Mouse (Mus musculus): ENCODE results near the gene Dnaja2. TPM values are rescaled to one million over a fixed set of nuclear protein-coding genes. Genes with fewer than 3 reads are reported as not detected.

The Dnaja2 gene
- polyA plus RNA-seq, 1 experiment from 2014 or later = 101 TPM

DNA sequence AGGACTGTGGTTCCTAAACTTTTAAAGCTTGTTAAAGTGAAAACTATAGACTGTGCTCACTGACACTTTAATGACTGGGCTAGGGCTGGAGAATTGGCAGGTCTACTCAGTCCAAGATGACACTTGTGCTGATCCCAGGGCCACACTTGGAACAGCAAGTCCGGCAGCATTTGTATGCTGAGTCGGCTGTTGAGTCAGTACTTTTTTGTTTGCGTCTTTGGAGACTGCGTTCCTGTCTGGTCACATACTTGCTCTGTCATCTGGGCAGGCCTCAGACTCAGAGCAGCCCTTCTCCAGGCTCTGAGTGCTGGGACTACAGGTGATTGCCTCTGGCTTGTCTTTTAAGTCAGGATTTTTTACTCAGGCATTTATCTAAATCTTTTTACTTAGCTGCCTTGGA lies 41.9 kb downstream of the Dnaja2 start:
- no peaks in the 10 kb centered on the region for H3K9me3 ChIP-seq (ENCODE audit: control insufficient read depth)
- TF ChIP-seq CTCF (IDR thresholded peaks at IDR 0.05; ENCODE audit: low read depth) = no peak
- no peaks in the 10 kb centered on the region for H3K27me3 ChIP-seq (replicated peaks; ENCODE audit: control insufficient read depth, insufficient read depth, low read length)
- no peak overlapping the region for H3K9ac ChIP-seq (ENCODE audit: low read depth, low read length)
- no peak overlapping the region for H3K4me2 ChIP-seq (replicated peaks; ENCODE audit: low read depth)
- no peak overlapping the region for H3K27ac ChIP-seq (ENCODE audit: low read depth, low read length)
- WGBS = 78% methylated on average over 4 of the region's 4 CpGs
- peaks cover 28% of the 10 kb centered on the region for H3K36me3 ChIP-seq (ENCODE audit: control insufficient read depth, insufficient read depth)
- no peak overlapping the region for H3K4me3 ChIP-seq (ENCODE audit: low read depth, low read length)
- ATAC-seq = no peak
- H3K4me1 ChIP-seq (replicated peaks; ENCODE audit: control insufficient read depth, insufficient read depth, low read length) = no peaks in the 10 kb centered on the region

DNA sequence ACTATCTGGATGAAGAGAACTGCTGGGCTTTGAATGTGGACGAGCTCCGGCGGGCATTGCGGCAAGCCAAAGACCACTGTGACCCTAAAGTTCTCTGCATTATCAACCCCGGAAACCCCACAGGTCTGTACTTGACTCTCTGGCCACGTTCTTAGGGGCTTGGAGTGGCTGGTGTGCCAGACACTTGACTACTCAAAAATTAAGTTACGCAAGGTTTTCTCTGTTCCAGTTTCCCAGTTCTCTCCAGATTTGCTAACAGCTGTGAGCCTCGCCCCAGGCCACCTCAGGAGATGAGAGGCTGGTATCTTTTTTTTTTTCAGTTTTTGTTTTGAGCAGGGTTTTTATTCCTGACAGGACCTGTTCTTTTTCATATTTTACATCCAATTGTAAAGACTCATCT lies 42.9 kb downstream of the Dnaja2 start:
- Histone ChIP-seq H3K36me3 (ENCODE audit: control insufficient read depth, insufficient read depth) (peaks cover 28% of the 10 kb centered on the region), H3K4me3 (ENCODE audit: low read depth, low read length) (no peak overlapping the region), H3K9ac (ENCODE audit: low read depth, low read length) (no peak overlapping the region), H3K4me1 (replicated peaks; ENCODE audit: control insufficient read depth, insufficient read depth, low read length) (no peaks in the 10 kb centered on the region), H3K27me3 (replicated peaks; ENCODE audit: control insufficient read depth, insufficient read depth, low read length) (no peaks in the 10 kb centered on the region), H3K9me3 (ENCODE audit: control insufficient read depth) (no peaks in the 10 kb centered on the region), H3K4me2 (replicated peaks; ENCODE audit: low read depth) (no peak overlapping the region), H3K27ac (ENCODE audit: low read depth, low read length) (no peak overlapping the region)
- TF ChIP-seq CTCF (IDR thresholded peaks at IDR 0.05; ENCODE audit: low read depth) = no peak
- 91% methylated on average over 8 of the region's 8 CpGs for WGBS
- no peak for ATAC-seq

DNA sequence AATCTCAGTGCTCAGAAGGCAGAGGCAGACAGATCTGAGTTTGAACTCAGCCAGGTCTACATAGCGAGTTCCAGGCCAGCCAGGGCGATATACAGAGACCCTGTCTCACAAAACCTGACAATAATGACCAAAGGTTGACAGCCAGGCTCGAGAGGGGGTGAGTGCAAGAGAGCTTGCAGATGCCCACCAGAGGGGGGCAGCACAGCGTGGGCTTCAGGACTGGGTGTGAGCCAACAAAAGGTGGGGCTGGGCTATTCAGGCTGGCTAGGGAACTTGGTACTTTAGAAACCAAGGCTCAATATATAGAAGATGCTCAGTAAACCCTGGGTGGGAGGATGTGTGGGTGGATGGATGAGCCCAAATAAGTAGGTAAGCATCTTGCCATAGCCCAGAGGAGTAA lies 46.5 kb downstream of the Dnaja2 start:
- ATAC-seq = no peak
- H3K27ac ChIP-seq (ENCODE audit: low read depth, low read length) = no peak overlapping the region
- H3K4me3 ChIP-seq (ENCODE audit: low read depth, low read length) = no peak overlapping the region
- H3K4me1 ChIP-seq (replicated peaks; ENCODE audit: control insufficient read depth, insufficient read depth, low read length) = no peaks in the 10 kb centered on the region
- peak; percentile 27; the same call in 1 of the 2 replicates for TF ChIP-seq CTCF (IDR thresholded peaks at IDR 0.05; ENCODE audit: low read depth)
- H3K36me3 ChIP-seq (ENCODE audit: control insufficient read depth, insufficient read depth) = peaks cover 19% of the 10 kb centered on the region; the same call in 1 of the 2 replicates
- no peaks in the 10 kb centered on the region for H3K9me3 ChIP-seq (ENCODE audit: control insufficient read depth)
- H3K9ac ChIP-seq (ENCODE audit: low read depth, low read length) = no peak overlapping the region
- no peak overlapping the region for H3K4me2 ChIP-seq (replicated peaks; ENCODE audit: low read depth)
- H3K27me3 ChIP-seq (replicated peaks; ENCODE audit: control insufficient read depth, insufficient read depth, low read length) = no peaks in the 10 kb centered on the region
- 77% methylated on average over 4 of the region's 4 CpGs for WGBS

DNA sequence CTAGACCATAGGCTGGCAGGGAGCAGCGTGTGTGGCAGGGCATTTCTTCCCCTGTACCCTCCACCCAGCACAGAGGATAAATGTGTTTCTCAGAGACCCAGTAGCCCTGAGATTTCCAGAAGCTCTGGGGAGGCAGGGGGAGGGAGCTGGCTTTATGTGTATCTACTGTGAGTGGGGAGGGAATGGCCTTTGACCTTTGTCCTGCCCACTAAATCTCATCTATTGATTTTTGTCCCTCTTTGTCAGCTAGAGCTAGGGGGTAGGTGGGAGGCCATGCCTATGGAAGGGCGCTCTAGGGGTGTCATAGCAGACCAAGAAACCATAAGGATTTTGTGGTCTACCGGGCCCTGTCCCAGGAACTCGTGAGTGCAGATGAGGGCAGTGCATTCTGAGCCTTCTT lies 48.5 kb downstream of the Dnaja2 start:
- 64% methylated on average over 4 of the region's 4 CpGs for WGBS
- H3K9me3 ChIP-seq (ENCODE audit: control insufficient read depth) = no peaks in the 10 kb centered on the region
- no peak overlapping the region for H3K4me3 ChIP-seq (ENCODE audit: low read depth, low read length)
- ATAC-seq = no peak
- no peak overlapping the region for H3K27ac ChIP-seq (ENCODE audit: low read depth, low read length)
- no peak overlapping the region for H3K4me2 ChIP-seq (replicated peaks; ENCODE audit: low read depth)
- H3K36me3 ChIP-seq (ENCODE audit: control insufficient read depth, insufficient read depth) = peaks cover 18% of the 10 kb centered on the region; the same call in 1 of the 2 replicates
- H3K4me1 ChIP-seq (replicated peaks; ENCODE audit: control insufficient read depth, insufficient read depth, low read length) = no peaks in the 10 kb centered on the region
- H3K27me3 ChIP-seq (replicated peaks; ENCODE audit: control insufficient read depth, insufficient read depth, low read length) = no peaks in the 10 kb centered on the region
- H3K9ac ChIP-seq (ENCODE audit: low read depth, low read length) = no peak overlapping the region
- no peak for TF ChIP-seq CTCF (IDR thresholded peaks at IDR 0.05; ENCODE audit: low read depth)

DNA sequence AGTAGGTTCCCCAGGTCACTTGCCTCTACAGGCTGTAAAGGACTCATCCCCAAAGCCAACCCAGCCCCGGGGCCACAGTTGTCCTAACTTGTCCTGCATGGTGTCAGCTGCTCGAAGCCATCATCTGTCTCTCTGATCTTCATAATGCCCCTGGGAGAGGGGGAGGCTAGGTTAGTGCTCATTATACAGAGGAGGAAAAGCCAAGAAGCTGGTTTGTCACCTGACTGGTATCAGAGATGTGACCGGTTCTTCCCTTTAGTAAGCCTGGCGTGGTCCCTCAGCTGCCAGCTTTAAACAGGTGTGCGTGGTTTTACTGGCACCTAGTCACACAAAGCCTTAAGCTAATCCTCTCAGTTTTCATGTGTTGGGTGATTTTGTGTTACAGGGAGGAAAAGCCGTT lies 50.4 kb downstream of the Dnaja2 start:
- ATAC-seq = no peak
- no peaks in the 10 kb centered on the region for H3K27me3 ChIP-seq (replicated peaks; ENCODE audit: control insufficient read depth, insufficient read depth, low read length)
- no peaks in the 10 kb centered on the region for H3K9me3 ChIP-seq (ENCODE audit: control insufficient read depth)
- H3K4me3 ChIP-seq (ENCODE audit: low read depth, low read length) = no peak overlapping the region
- WGBS = 95% methylated on average over 6 of the region's 6 CpGs
- no peak for TF ChIP-seq CTCF (IDR thresholded peaks at IDR 0.05; ENCODE audit: low read depth)
- H3K9ac ChIP-seq (ENCODE audit: low read depth, low read length) = no peak overlapping the region
- H3K36me3 ChIP-seq (ENCODE audit: control insufficient read depth, insufficient read depth) = peaks cover 8% of the 10 kb centered on the region; the same call in 1 of the 2 replicates
- H3K4me1 ChIP-seq (replicated peaks; ENCODE audit: control insufficient read depth, insufficient read depth, low read length) = no peaks in the 10 kb centered on the region
- H3K4me2 ChIP-seq (replicated peaks; ENCODE audit: low read depth) = no peak overlapping the region
- H3K27ac ChIP-seq (ENCODE audit: low read depth, low read length) = no peak overlapping the region

DNA sequence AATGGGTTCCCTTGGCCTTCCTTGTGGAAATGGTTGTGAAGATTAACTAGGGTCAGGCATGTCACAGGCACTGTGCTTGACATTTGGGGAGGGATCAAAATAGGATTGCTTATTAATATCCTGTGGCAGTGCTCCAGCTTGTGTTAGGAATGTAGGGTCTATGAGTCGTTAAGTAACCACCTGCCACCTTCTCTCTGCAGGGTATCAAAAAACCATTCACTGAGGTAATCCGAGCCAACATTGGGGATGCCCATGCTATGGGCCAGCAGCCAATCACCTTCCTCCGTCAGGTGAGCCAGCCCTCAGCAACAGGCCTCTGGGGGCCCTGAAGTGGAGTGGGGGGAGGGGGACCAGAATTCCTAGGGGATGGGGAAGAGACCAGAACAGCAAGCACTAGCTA lies 52.1 kb downstream of the Dnaja2 start:
- ATAC-seq = no peak
- 71% methylated on average over 3 of the region's 3 CpGs for WGBS

DNA sequence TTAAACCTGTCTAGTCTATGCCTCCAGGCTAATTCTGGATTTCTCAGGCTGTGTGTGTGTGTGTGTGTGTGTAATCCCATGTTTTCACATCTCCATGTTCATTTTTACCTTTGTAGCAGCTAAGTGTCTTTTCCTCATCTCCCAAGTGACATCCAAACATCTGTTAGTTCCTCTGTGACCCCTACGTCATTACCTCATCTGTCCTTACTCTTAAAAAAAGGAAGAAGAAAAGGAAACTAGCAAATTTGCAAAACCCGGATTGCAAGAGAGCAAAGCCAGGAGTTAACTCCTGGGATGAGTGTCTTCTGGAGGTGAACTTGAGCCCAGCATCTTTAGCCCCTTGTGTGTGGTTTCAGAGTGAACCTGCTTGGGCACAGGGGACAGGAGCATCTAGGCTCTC lies 52.8 kb downstream of the Dnaja2 start:
- no peak overlapping the region for H3K4me3 ChIP-seq (ENCODE audit: low read depth, low read length)
- no peak overlapping the region for H3K27ac ChIP-seq (ENCODE audit: low read depth, low read length)
- H3K4me2 ChIP-seq (replicated peaks; ENCODE audit: low read depth) = no peak overlapping the region
- no peaks in the 10 kb centered on the region for H3K36me3 ChIP-seq (ENCODE audit: control insufficient read depth, insufficient read depth)
- H3K9ac ChIP-seq (ENCODE audit: low read depth, low read length) = no peak overlapping the region
- no peaks in the 10 kb centered on the region for H3K9me3 ChIP-seq (ENCODE audit: control insufficient read depth)
- 76% methylated on average over 2 of the region's 2 CpGs for WGBS
- ATAC-seq = no peak
- no peaks in the 10 kb centered on the region for H3K4me1 ChIP-seq (replicated peaks; ENCODE audit: control insufficient read depth, insufficient read depth, low read length)
- TF ChIP-seq CTCF (IDR thresholded peaks at IDR 0.05; ENCODE audit: low read depth) = no peak
- no peaks in the 10 kb centered on the region for H3K27me3 ChIP-seq (replicated peaks; ENCODE audit: control insufficient read depth, insufficient read depth, low read length)

More for the DNA sequence above, 52.1 kb downstream of the Dnaja2 start:
- TF ChIP-seq CTCF (IDR thresholded peaks at IDR 0.05; ENCODE audit: low read depth) = no peak
- H3K9me3 ChIP-seq (ENCODE audit: control insufficient read depth) = no peaks in the 10 kb centered on the region
- no peak overlapping the region for H3K4me3 ChIP-seq (ENCODE audit: low read depth, low read length)
- H3K4me2 ChIP-seq (replicated peaks; ENCODE audit: low read depth) = no peak overlapping the region
- H3K27ac ChIP-seq (ENCODE audit: low read depth, low read length) = no peak overlapping the region
- H3K9ac ChIP-seq (ENCODE audit: low read depth, low read length) = no peak overlapping the region
- no peaks in the 10 kb centered on the region for H3K27me3 ChIP-seq (replicated peaks; ENCODE audit: control insufficient read depth, insufficient read depth, low read length)
- no peaks in the 10 kb centered on the region for H3K4me1 ChIP-seq (replicated peaks; ENCODE audit: control insufficient read depth, insufficient read depth, low read length)
- H3K36me3 ChIP-seq (ENCODE audit: control insufficient read depth, insufficient read depth) = no peaks in the 10 kb centered on the region
